Mouse (Mus musculus): ENCODE measurements around the gene Cd24a.

DNA sequence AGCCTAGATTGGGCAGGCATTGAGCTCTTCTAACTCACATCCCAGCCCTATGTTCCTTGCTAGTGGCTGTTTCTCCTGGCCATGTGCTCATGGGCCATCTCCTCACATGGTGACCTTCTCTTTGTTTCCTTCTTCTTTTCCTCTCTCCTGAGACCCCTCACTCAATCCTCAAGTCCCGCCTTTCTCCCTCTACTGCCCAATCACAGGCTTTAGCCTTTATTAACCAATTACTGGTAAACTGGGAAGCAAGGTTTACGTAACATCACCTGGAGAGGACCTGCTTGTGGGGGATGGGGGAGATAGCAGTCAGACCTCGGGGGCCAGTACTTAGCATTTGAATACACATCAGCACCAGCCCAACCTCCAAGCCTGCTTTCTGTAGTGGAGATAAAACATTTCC is 26.7 kb upstream of the Cd24a start:
- TF ChIP-seq CTCF (IDR thresholded peaks at IDR 0.05; ENCODE audit: borderline replicate concordance, insufficient read depth, low read depth, low read length) (no peak), POLR2A (IDR thresholded peaks at IDR 0.05; ENCODE audit: borderline replicate concordance, insufficient read depth, low read length) (no peak)

Measured in cerebellum, adult 2 months (tissue).